Mouse (Mus musculus): Measurements from ENCODE around the gene Lpp.

Lpp gene

GRCm38 (mm10) chr16:24392651-24393555 is at the start of gene Lpp:
TSS of gene Lpp (plus strand) at chr16:24393507.
- DNase-seq (ENCODE audit: low spot score): peak; percentile 81

- no peak for DNase-seq (ENCODE audit: low spot score)
Measured at GRCm38 (mm10) chr16:24347582-24348411, 45.5 kb upstream of the Lpp start.

GRCm38 (mm10) chr16:24350306-24350705 is 43.0 kb upstream of the Lpp start:
- no peak for DNase-seq (ENCODE audit: low spot score)

- no peak for DNase-seq (ENCODE audit: low spot score)
Measured at GRCm38 (mm10) chr16:24350751-24351150, 42.6 kb upstream of the Lpp start.

- no peak for DNase-seq (ENCODE audit: low spot score)
Measured at GRCm38 (mm10) chr16:24351811-24352210, 41.5 kb upstream of the Lpp start.

GRCm38 (mm10) chr16:24353816-24354215 is 39.5 kb upstream of the Lpp start:
- DNase-seq (ENCODE audit: low spot score): no peak

GRCm38 (mm10) chr16:24361667-24362066 is 31.6 kb upstream of the Lpp start:
- DNase-seq (ENCODE audit: low spot score): no peak

GRCm38 (mm10) chr16:24364030-24364687 is 29.1 kb upstream of the Lpp start:
- DNase-seq (ENCODE audit: low spot score): no peak

- no peak for DNase-seq (ENCODE audit: low spot score)
Measured at GRCm38 (mm10) chr16:24365900-24366299, 27.4 kb upstream of the Lpp start.

- DNase-seq (ENCODE audit: low spot score): no peak
Measured at GRCm38 (mm10) chr16:24367071-24367470, 26.2 kb upstream of the Lpp start.

- DNase-seq (ENCODE audit: low spot score): no peak
Measured at GRCm38 (mm10) chr16:24367506-24367905, 25.8 kb upstream of the Lpp start.

GRCm38 (mm10) chr16:24376478-24376877 is 16.8 kb upstream of the Lpp start:
- DNase-seq (ENCODE audit: low spot score): no peak

GRCm38 (mm10) chr16:24390596-24390995 is 2.7 kb upstream of the Lpp start:
- no peak for DNase-seq (ENCODE audit: low spot score)

GRCm38 (mm10) chr16:24391111-24391510 is 2.2 kb upstream of the Lpp start:
- DNase-seq (ENCODE audit: low spot score): no peak

GRCm38 (mm10) chr16:24391901-24392300 is 1.4 kb upstream of the Lpp start:
- no peak for DNase-seq (ENCODE audit: low spot score)

GRCm38 (mm10) chr16:24393556-24394210 is 376 bp downstream of the Lpp start:
- DNase-seq (ENCODE audit: low spot score): no peak

- peak; percentile 26 for DNase-seq (ENCODE audit: low spot score)
Measured at GRCm38 (mm10) chr16:24394211-24394991, 1.1 kb downstream of the Lpp start.

- peak; percentile 16 for DNase-seq (ENCODE audit: low spot score)
Measured at GRCm38 (mm10) chr16:24395100-24395499, 1.8 kb downstream of the Lpp start.

GRCm38 (mm10) chr16:24396504-24396903 is 3.2 kb downstream of the Lpp start:
- DNase-seq (ENCODE audit: low spot score): no peak

- DNase-seq (ENCODE audit: low spot score): no peak
Measured at GRCm38 (mm10) chr16:24398476-24398875, 5.2 kb downstream of the Lpp start.

GRCm38 (mm10) chr16:24398893-24399292 is 5.6 kb downstream of the Lpp start:
- no peak for DNase-seq (ENCODE audit: low spot score)
